Mouse (Mus musculus): Measurements from ENCODE around the gene Hist2h2ab. TPM values are rescaled to one million over a fixed set of nuclear protein-coding genes. Genes with fewer than 3 reads are reported as not detected.

Gene Hist2h2ab
- total RNA-seq, 2 experiments from 2014 or later, result 0.87 to 1.2 TPM

DNA sequence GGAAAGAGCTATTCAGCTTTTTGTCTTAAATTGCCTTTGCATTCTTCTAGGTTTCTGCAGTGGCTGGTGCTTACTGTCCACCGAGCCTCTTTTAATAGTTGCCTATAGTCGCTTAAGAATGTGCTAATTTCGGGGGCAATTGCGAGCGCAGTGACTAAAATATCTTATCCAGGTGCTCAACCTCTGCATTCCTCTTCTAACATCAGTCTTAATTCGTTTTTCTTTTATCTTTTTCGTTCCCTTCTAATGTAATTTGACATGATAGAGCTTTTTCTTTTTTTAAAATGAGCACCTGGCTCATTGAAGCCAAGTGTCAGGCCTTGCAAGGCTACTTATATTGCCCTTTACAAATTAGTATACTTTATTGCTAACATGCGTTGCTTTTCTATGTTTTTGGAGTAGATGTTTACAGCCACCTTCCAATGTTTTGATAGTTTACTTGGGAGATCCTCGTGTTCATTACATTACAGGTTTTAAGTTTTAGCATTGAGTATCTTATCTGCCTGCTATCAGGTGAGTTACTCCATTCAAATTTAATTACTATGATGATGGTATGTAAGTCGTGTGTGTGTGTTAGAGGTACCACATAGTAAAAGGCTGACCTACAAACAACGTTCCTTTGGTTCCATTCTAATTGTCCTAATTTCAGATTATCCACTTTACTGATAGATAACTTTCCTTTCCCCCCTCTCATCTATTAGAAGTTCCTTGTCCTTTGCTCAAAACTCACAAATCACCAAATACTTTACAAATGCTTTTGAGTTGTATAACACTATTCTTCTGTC is 27.9 kb downstream of the Hist2h2ab start:
- Histone ChIP-seq H3K27ac (no peak overlapping the region), H3K4me3 (peak overlapping the region; percentile 45)
- intact Hi-C loops (cut with DNase I), result no loop called here

GRCm38 (mm10) chr3:96248141-96249033 is 28.7 kb downstream of the Hist2h2ab start:
- intact Hi-C loops (cut with DNase I), result no loop called here
- H3K4me3 ChIP-seq, result no peak overlapping the region

More for the DNA sequence above, 27.9 kb downstream of the Hist2h2ab start:
- DNase-seq, result no peak
- no peak for TF ChIP-seq CTCF (IDR thresholded peaks at IDR 0.05)

GRCm38 (mm10) chr3:96249034-96249345 is 29.3 kb downstream of the Hist2h2ab start:
- no peak overlapping the region for H3K4me3 ChIP-seq
- H3K27ac ChIP-seq, result no peak overlapping the region
- no peak for TF ChIP-seq CTCF (IDR thresholded peaks at IDR 0.05)
- no peak for DNase-seq
- intact Hi-C loops (cut with DNase I), result no loop called here

More at GRCm38 (mm10) chr3:96248141-96249033, 28.7 kb downstream of the Hist2h2ab start:
- TF ChIP-seq CTCF (IDR thresholded peaks at IDR 0.05), result no peak
- DNase-seq, result no peak
- no peak overlapping the region for H3K27ac ChIP-seq

DNA sequence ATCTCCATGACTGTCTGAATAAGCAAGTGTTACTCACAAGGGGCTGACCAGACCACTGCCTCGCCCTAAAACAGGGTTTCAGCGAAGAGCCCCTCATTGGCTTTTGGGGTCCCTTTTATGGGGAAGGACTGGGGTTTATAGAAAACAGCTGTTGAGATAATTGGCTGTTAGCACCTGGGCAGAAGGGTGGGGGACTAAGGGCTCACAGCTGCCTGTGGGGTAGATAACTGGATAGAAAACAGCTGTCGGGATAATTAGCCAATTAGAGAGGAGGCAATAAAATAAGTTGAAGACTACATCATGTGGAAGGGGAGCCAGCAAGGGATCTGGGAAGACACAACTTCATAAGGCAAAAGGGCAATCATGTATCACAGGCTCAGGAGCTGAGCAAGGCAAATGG is 31.2 kb downstream of the Hist2h2ab start:
- no peak overlapping the region for H3K27ac ChIP-seq
- DNase-seq, result no peak
- intact Hi-C loops (cut with DNase I), result no loop called here
- no peak overlapping the region for H3K4me3 ChIP-seq
- no peak for TF ChIP-seq CTCF (IDR thresholded peaks at IDR 0.05)

- H3K4me3 ChIP-seq, result no peak overlapping the region
- intact Hi-C loops (cut with DNase I), result no loop called here
- no peak for DNase-seq
- H3K27ac ChIP-seq, result no peak overlapping the region
- no peak for TF ChIP-seq CTCF (IDR thresholded peaks at IDR 0.05)
Observed at GRCm38 (mm10) chr3:96251787-96252186, 32.1 kb downstream of the Hist2h2ab start.

GRCm38 (mm10) chr3:96254683-96255355 is 35.2 kb downstream of the Hist2h2ab start:
- DNase-seq, result no peak
- no peak overlapping the region for H3K4me3 ChIP-seq
- intact Hi-C loops (cut with DNase I), result no loop called here

GRCm38 (mm10) chr3:96255926-96256593 is 36.4 kb downstream of the Hist2h2ab start:
- intact Hi-C loops (cut with DNase I), result no loop called here
- Histone ChIP-seq H3K4me3 (no peak overlapping the region), H3K27ac (no peak overlapping the region)
- TF ChIP-seq CTCF (IDR thresholded peaks at IDR 0.05), result no peak
- no peak for DNase-seq

More at GRCm38 (mm10) chr3:96254683-96255355, 35.2 kb downstream of the Hist2h2ab start:
- H3K27ac ChIP-seq, result no peak overlapping the region
- TF ChIP-seq CTCF (IDR thresholded peaks at IDR 0.05), result no peak

DNA sequence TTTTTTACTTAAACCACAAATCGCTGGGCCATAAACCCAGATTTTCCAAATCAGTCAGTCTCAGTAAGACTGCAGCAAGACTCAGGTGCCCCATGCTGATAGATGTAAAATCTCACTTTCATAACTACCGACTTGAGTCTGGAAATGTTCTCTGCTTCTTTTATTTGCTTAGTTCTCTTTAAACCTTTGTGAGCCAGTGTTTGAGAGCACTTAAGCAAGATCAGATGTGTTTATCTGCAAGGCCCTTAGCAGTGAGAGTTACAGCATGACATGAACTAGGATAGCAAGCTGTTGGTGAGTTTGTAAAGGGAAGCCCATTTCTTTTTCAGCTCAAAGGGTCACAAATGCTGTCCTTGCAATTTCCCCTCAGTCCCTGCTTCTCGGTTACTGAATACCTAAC is 37.5 kb downstream of the Hist2h2ab start:
- DNase-seq, result no peak
- H3K27ac ChIP-seq, result no peak overlapping the region
- TF ChIP-seq CTCF (IDR thresholded peaks at IDR 0.05), result no peak
- no peak overlapping the region for H3K4me3 ChIP-seq
- intact Hi-C loops (cut with DNase I), result no loop called here

DNA sequence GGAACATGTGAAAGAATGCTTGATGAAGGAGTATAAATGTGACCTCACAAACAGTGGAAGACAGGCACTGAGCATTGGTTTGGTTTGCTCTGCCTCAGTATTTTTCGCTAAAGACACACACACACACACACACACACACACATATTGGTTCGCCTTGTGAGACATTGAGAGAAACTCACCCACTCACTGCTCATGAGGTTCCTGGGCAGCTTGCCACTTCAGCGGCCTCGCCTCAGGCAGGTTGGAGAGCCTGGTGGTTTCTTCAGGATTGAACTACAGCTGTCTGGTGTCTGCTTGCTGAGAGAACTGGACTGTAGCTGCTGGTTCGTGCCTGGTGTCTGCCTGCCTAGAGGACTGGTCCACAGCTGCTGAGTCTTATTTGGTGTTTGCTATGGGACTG is 40.6 kb downstream of the Hist2h2ab start:
- H3K4me3 ChIP-seq, result no peak overlapping the region
- intact Hi-C loops (cut with DNase I), result loop anchor here (10.0 kb wide), 1 partner anchor 245 kb away; no protein-coding TSS in a partner anchor
- DNase-seq, result no peak
- H3K27ac ChIP-seq, result no peak overlapping the region
- no peak for TF ChIP-seq CTCF (IDR thresholded peaks at IDR 0.05)

GRCm38 (mm10) chr3:96261623-96262022 is 42.0 kb downstream of the Hist2h2ab start:
- H3K4me3 ChIP-seq, result peak overlapping the region; percentile 97

GRCm38 (mm10) chr3:96262216-96262875 is 42.7 kb downstream of the Hist2h2ab start:
- peak; percentile 90 for DNase-seq
- peak overlapping the region; percentile 97 for H3K4me3 ChIP-seq
- intact Hi-C loops (cut with DNase I), result loop anchor here (2.0 to 10.0 kb wide), 2 partner anchors 42 to 242 kb away; partner anchors contain the start of genes Hist2h2ac and Hist2h2be
- no peak for TF ChIP-seq CTCF (IDR thresholded peaks at IDR 0.05)
- peak overlapping the region; percentile 97 for H3K27ac ChIP-seq

More at GRCm38 (mm10) chr3:96261623-96262022, 42.0 kb downstream of the Hist2h2ab start:
- peak overlapping the region; percentile 97 for H3K27ac ChIP-seq
- intact Hi-C loops (cut with DNase I), result loop anchor here (2.0 to 10.0 kb wide), 2 partner anchors 41 to 243 kb away; partner anchors contain the start of genes Hist2h2ac and Hist2h2be
- TF ChIP-seq CTCF (IDR thresholded peaks at IDR 0.05), result no peak
- no peak for DNase-seq

Measured in gastrocnemius, adult 2 months (tissue).